Comparison of ENCODE assay signal across 15 mouse cellular contexts in genomic region chr19:44626261-44626660, GRCm38 (mm10).
"Had no signal": no experiment of that assay in that cellular context is flagged by ENCODE, and none has a peak within 500 bp of the region (broad histone marks: within the 10 kb centered on the region; RNA-seq: fewer than 3 reads in every experiment).

No protein-coding gene starts in this region.

- H3K4me2 ChIP-seq: neural tube, embryonic 15.5 days; stomach, embryonic 15.5 days had no signal

- H3K9ac ChIP-seq: neural tube, embryonic 15.5 days; stomach, embryonic 15.5 days had no signal

- H3K27me3 ChIP-seq: neural tube, embryonic 15.5 days had no signal

- H3K9me3 ChIP-seq: neural tube, embryonic 15.5 days; stomach, embryonic 15.5 days had no signal

- H3K4me1 ChIP-seq: stomach, embryonic 15.5 days had no signal

- H3K27ac ChIP-seq: neural tube, embryonic 15.5 days; stomach, embryonic 15.5 days; stomach, postnatal 0 days had no signal

- H3K36me3 ChIP-seq: neural tube, embryonic 15.5 days; stomach, embryonic 15.5 days had no signal

- DNase-seq: retina, postnatal 1 day; right cerebral cortex, adult 18-20 months; right cerebral cortex, postnatal 14 days; right cerebral cortex, postnatal 25 days; right cerebral cortex, postnatal 4 days; spleen, adult 18-20 months; thymus, adult 18-20 months; thymus, adult 2 months; thymus, postnatal 14 days; thymus, postnatal 25 days; thymus, postnatal 36 days; thymus, postnatal 4 days had no signal

- H3K4me3 ChIP-seq: neural tube, embryonic 15.5 days; stomach, embryonic 15.5 days had no signal
